Mouse (Mus musculus) bone marrow macrophage, adult 2 months (primary cell): ENCODE results near the gene Cd93.

Experiments used
- CTCF ChIP-seq: IDR thresholded peaks from 2 replicates; pipeline ENCODE4 v1.5.1; 2012; ENCODE audit warnings: low read depth, mild to moderate bottlenecking, low read length, moderate library complexity
- POLR2A ChIP-seq: IDR thresholded peaks from 2 replicates; pipeline ENCODE4 v1.6.1; 2012; ENCODE audit warnings: mild to moderate bottlenecking, low read depth, low read length, borderline replicate concordance

- TF ChIP-seq CTCF = no peak
- TF ChIP-seq POLR2A = no peak
These were observed 46.8 kb upstream of the Cd93 start for GRCm38 (mm10) chr2:148490150-148490549.
